Mouse (Mus musculus) intestine, embryonic 14.5 days (tissue): ENCODE data around the gene Casc1. TPM values are rescaled to one million over a fixed set of nuclear protein-coding genes. Genes with fewer than 3 reads are reported as not detected.

Experiments used
- ATAC-seq: fragments of 200-750 bp; cut with Nextera tagmentation; replicated peaks from 2 replicates; pipeline ENCODE4 v1.8.0; 2017; ENCODE audit warnings: low read depth, moderate number of reproducible peaks, moderate TSS enrichment, moderate library complexity; ENCODE audit not compliant: low FRiP score, low TSS enrichment
- DNase-seq: peaks from one replicate; pipeline ENCODE4 v3.0.0-alpha.2; 2018; ENCODE audit warnings: low spot score
- H3K27ac ChIP-seq: fragments of 300-500 bp; sonication (generic); 2 replicates; pipeline ENCODE4 v1.5.1; 2014; ENCODE audit warnings: low read depth, mild to moderate bottlenecking, control low read depth
- H3K27me3 ChIP-seq: fragments of 300-500 bp; sonication (generic); replicated peaks from 2 replicates; pipeline ENCODE4 v1.6.1; 2014; ENCODE audit warnings: low read length, control low read depth; ENCODE audit not compliant: control insufficient read depth, insufficient read depth
- H3K36me3 ChIP-seq: fragments of 300-500 bp; sonication (generic); 2 replicates; pipeline ENCODE4 v1.6.1; 2014; ENCODE audit warnings: low read length, control low read depth; ENCODE audit not compliant: control insufficient read depth, insufficient read depth
- H3K4me1 ChIP-seq: fragments of 300-500 bp; sonication (generic); replicated peaks from 2 replicates; pipeline ENCODE4 v1.6.1; 2014; ENCODE audit warnings: low read length, control low read depth, mixed read lengths; ENCODE audit not compliant: control insufficient read depth, insufficient read depth
- H3K4me2 ChIP-seq: fragments of 300-500 bp; sonication (generic); 2 replicates; pipeline ENCODE4 v1.6.1; 2014; ENCODE audit warnings: low read length
- H3K4me3 ChIP-seq: fragments of 300-500 bp; sonication (generic); 2 replicates; pipeline ENCODE4 v1.5.1; 2014; ENCODE audit warnings: low read depth, low read length, control low read depth, mixed read lengths
- H3K9ac ChIP-seq: fragments of 300-500 bp; sonication (generic); 2 replicates; pipeline ENCODE4 v1.6.1; 2014; ENCODE audit warnings: mild to moderate bottlenecking, low read length
- H3K9me3 ChIP-seq: fragments of 300-500 bp; sonication (generic); 2 replicates; pipeline ENCODE4 v1.6.1; 2016; ENCODE audit warnings: low read length, control low read depth; ENCODE audit not compliant: control insufficient read depth
- WGBS: fragments of 180-500 bp; shearing (Covaris S2); extraction: QIAGEN DNeasy Blood & Tissue Kit; methylation state at CpG from one replicate; pipeline ENCODE4 v1.1.7; 2014; 5-methylcytosine and 5-hydroxymethylcytosine counted together
- polyA plus RNA-seq: library from polyadenylated mRNA; unstranded; fragments of >200 nt; fragmentation: Nextera tagmentation; extraction: Ambion mirVana; gene quantifications from 2 replicates; pipeline ENCODE4 v1.2.1, GENCODE M21; 2014

The Casc1 gene
- polyA plus RNA-seq, 1 experiment from 2014 or later = 0.43 TPM

DNA sequence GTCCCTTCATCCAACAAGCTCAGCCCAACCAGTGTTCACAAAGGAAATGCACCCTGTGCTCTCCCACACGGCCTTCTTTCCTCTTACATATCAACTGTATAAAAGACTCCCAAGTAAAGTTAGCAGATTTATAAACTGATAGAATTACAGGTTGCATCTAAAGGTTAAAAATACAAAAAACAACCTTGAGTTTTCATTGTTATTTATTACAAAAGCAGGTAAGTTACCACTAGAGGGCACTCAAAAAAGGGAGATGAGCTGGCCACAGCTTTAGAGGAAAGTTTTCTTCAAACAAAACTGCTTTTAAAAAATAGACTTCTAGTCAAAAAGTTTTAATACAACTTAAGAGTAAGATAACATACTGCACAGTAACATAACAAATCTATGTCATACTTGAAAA is 31.7 kb upstream of the Casc1 start:
- Histone ChIP-seq H3K9ac (no peak overlapping the region), H3K9me3 (no peaks in the 10 kb centered on the region), H3K27me3 (no peaks in the 10 kb centered on the region), H3K36me3 (peaks cover 49% of the 10 kb centered on the region), H3K4me1 (no peaks in the 10 kb centered on the region), H3K4me2 (no peak overlapping the region), H3K27ac (no peak overlapping the region), H3K4me3 (no peak overlapping the region)
- no peak for ATAC-seq
- no peak for DNase-seq
- 30% methylated on average over 1 of the region's 1 CpGs for WGBS

GRCm38 (mm10) chr6:145240285-145240684 is 29.5 kb upstream of the Casc1 start:
- ATAC-seq (no peak), DNase-seq (no peak)
- Histone ChIP-seq H3K36me3 (peaks cover 35% of the 10 kb centered on the region), H3K4me3 (no peak overlapping the region), H3K27ac (no peak overlapping the region), H3K4me2 (no peak overlapping the region), H3K4me1 (no peaks in the 10 kb centered on the region), H3K27me3 (no peaks in the 10 kb centered on the region), H3K9me3 (no peaks in the 10 kb centered on the region), H3K9ac (no peak overlapping the region)
- WGBS = 83% methylated on average over 6 of the region's 6 CpGs

DNA sequence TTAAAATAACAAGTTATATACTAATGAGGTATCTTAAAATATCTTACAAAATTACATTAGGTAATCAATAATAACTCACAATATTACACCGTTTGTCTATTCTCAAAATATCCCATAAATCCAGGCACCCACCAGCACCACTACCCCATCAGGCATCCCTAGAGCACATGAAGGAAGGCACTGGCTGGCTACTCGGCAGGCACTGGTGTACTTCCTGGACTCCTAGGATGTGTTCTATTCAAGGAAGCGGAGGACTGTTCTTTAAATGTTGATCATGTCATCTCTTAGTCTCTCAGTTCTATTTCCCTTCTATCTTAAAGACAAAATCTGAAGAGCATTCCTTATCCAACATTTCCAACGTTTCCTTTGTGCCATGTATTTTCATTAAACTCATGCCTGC is 26.3 kb upstream of the Casc1 start:
- Histone ChIP-seq H3K4me3 (no peak overlapping the region), H3K9me3 (no peaks in the 10 kb centered on the region), H3K27ac (no peak overlapping the region), H3K9ac (no peak overlapping the region), H3K27me3 (no peaks in the 10 kb centered on the region), H3K36me3 (peaks cover 30% of the 10 kb centered on the region), H3K4me2 (no peak overlapping the region), H3K4me1 (no peaks in the 10 kb centered on the region)
- ATAC-seq (no peak), DNase-seq (no peak)
- WGBS = 76% methylated on average over 4 of the region's 4 CpGs

DNA sequence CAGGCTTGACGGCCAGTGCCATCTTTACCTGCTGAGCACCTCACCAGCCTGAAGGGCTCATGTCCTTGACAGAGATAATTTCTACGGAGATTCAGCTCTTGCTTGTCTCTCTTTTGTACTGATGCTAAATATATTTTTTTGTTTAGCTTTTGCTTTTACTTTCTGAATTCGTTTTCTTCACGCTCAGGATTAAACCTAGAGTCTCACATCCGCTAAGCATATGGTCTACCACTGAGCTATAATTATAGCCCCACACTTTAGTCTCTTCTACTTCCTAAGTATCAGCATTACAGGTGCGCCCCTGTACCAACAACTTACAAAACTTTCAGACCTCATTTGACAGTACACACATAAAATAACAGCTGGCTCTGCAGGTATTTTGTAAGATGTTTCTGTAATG is 24.6 kb upstream of the Casc1 start:
- no peak overlapping the region for H3K4me3 ChIP-seq
- DNase-seq (no peak), ATAC-seq (no peak)
- no peaks in the 10 kb centered on the region for H3K4me1 ChIP-seq
- peaks cover 34% of the 10 kb centered on the region for H3K36me3 ChIP-seq
- H3K27ac ChIP-seq = no peak overlapping the region
- no peaks in the 10 kb centered on the region for H3K27me3 ChIP-seq
- no peak overlapping the region for H3K9ac ChIP-seq
- H3K9me3 ChIP-seq = no peaks in the 10 kb centered on the region
- H3K4me2 ChIP-seq = no peak overlapping the region
- WGBS = 92% methylated on average over 6 of the region's 6 CpGs

GRCm38 (mm10) chr6:145234391-145234790 is 23.6 kb upstream of the Casc1 start:
- no peak overlapping the region for H3K9ac ChIP-seq
- 74% methylated on average over 1 of the region's 1 CpGs for WGBS
- peaks cover 32% of the 10 kb centered on the region for H3K36me3 ChIP-seq
- H3K27ac ChIP-seq = no peak overlapping the region
- H3K27me3 ChIP-seq = no peaks in the 10 kb centered on the region
- no peaks in the 10 kb centered on the region for H3K9me3 ChIP-seq
- no peak overlapping the region for H3K4me2 ChIP-seq
- no peaks in the 10 kb centered on the region for H3K4me1 ChIP-seq
- DNase-seq (no peak), ATAC-seq (no peak)
- H3K4me3 ChIP-seq = no peak overlapping the region

GRCm38 (mm10) chr6:145226296-145226695 is 15.5 kb upstream of the Casc1 start:
- no peak overlapping the region for H3K4me2 ChIP-seq
- no peak overlapping the region for H3K4me3 ChIP-seq
- no peaks in the 10 kb centered on the region for H3K27me3 ChIP-seq
- no peak overlapping the region for H3K27ac ChIP-seq
- no peak for ATAC-seq
- no peaks in the 10 kb centered on the region for H3K4me1 ChIP-seq
- peaks cover 42% of the 10 kb centered on the region for H3K36me3 ChIP-seq
- no peaks in the 10 kb centered on the region for H3K9me3 ChIP-seq
- WGBS = 89% methylated on average over 3 of the region's 3 CpGs
- H3K9ac ChIP-seq = no peak overlapping the region
- no peak for DNase-seq

- no peaks in the 10 kb centered on the region for H3K4me1 ChIP-seq
- WGBS = 92% methylated on average over 6 of the region's 6 CpGs
- H3K4me3 ChIP-seq = no peak overlapping the region
- H3K4me2 ChIP-seq = no peak overlapping the region
- H3K9ac ChIP-seq = no peak overlapping the region
- DNase-seq = no peak
- H3K27me3 ChIP-seq = no peaks in the 10 kb centered on the region
- H3K9me3 ChIP-seq = no peaks in the 10 kb centered on the region
- H3K27ac ChIP-seq = no peak overlapping the region
- H3K36me3 ChIP-seq = peaks cover 40% of the 10 kb centered on the region
- no peak for ATAC-seq
These were observed 13.4 kb upstream of the Casc1 start for GRCm38 (mm10) chr6:145224246-145224645.

DNA sequence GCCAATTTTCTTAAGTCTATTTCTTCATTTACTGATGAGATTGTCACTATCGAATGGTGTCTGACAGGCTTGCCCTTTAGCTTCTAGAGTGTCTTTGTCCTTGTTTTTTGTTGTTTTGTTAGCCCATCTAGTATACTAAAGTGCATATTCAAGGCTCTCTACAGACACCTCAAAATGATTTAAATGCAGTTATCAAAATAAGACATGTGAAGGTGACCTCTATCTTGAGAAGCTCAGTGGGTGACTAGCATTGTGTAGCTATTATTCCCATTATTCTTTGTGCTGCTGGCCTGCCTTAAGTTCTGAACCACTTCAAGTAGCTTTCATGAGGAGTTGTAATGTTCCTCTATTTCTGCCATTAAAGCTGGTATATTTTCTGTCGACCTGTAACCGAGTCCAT is 5.0 kb upstream of the Casc1 start:
- H3K4me1 ChIP-seq = peaks cover 6% of the 10 kb centered on the region
- WGBS = 86% methylated on average over 3 of the region's 3 CpGs
- H3K27ac ChIP-seq = no peak overlapping the region
- no peak for ATAC-seq
- no peak overlapping the region for H3K4me3 ChIP-seq
- H3K9ac ChIP-seq = no peak overlapping the region
- H3K4me2 ChIP-seq = no peak overlapping the region
- no peaks in the 10 kb centered on the region for H3K9me3 ChIP-seq
- peaks cover 42% of the 10 kb centered on the region for H3K36me3 ChIP-seq
- no peak for DNase-seq
- H3K27me3 ChIP-seq = no peaks in the 10 kb centered on the region

- no peaks in the 10 kb centered on the region for H3K9me3 ChIP-seq
- peaks cover 12% of the 10 kb centered on the region for H3K4me1 ChIP-seq
- H3K27me3 ChIP-seq = no peaks in the 10 kb centered on the region
- DNase-seq (no peak), ATAC-seq (no peak)
- 75% methylated on average over 2 of the region's 2 CpGs for WGBS
- H3K27ac ChIP-seq = no peak overlapping the region
- H3K4me2 ChIP-seq = no peak overlapping the region
- no peak overlapping the region for H3K9ac ChIP-seq
- peaks cover 26% of the 10 kb centered on the region for H3K36me3 ChIP-seq
- H3K4me3 ChIP-seq = no peak overlapping the region
These were observed 3.1 kb upstream of the Casc1 start for GRCm38 (mm10) chr6:145213916-145214315.
